Mouse (Mus musculus) urinary bladder, postnatal 36 days (tissue): ENCODE measurements around the gene Ak4.

Experiments used
- DNase-seq, 2 experiments: peaks; one replicate each; pipeline ENCODE4 v3.0.0; 2022; ENCODE audit warnings: low spot score in 2 of 2, mixed read lengths in 1 of 2

Ak4 gene

DNA sequence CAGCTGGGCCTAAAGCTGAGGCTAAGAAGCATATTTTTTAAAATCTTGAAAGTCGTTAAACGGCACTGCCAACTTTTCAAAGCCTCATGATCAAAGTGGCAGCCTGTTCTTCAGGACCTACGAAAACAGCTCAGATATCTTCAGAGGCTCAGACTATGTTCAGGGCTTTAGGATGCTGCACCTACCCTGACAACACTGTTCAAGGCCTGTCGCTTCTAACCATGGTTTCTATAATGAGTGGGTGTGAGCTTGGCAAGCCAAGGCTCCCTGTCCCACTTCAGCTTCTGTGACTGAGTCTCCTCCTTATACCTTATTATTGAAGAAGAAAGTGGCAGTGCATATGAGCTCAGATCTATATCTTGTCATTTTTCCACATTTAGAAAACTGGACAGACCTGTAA is 40.3 kb downstream of the Ak4 start:
- DNase-seq = no peak

GRCm38 (mm10) chr4:101460114-101460513 is 41.0 kb downstream of the Ak4 start:
- no peak for DNase-seq

DNA sequence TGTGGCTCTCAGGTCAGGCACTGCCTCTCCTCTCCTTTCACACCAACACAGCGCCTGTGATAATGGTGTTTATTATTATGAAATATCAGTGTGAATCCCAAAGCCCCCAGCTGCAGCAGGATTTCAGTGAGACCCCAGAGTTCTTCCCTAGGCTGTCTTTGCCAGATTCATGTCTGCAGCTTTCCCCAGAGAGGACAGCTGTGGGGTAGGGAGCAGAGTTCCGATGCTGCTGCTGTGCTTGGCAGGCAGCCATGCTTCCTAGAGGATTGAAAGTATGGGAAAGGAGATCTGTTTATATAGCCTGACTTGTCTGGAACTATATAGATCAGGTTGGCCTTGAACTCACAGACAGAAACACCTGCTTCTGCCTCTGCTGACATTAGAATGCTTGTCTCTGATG is 43.0 kb downstream of the Ak4 start:
- no peak for DNase-seq

GRCm38 (mm10) chr4:101466264-101466663 is 47.2 kb downstream of the Ak4 start:
- no peak for DNase-seq

GRCm38 (mm10) chr4:101469242-101469641 is 50.2 kb downstream of the Ak4 start:
- DNase-seq = no peak

DNA sequence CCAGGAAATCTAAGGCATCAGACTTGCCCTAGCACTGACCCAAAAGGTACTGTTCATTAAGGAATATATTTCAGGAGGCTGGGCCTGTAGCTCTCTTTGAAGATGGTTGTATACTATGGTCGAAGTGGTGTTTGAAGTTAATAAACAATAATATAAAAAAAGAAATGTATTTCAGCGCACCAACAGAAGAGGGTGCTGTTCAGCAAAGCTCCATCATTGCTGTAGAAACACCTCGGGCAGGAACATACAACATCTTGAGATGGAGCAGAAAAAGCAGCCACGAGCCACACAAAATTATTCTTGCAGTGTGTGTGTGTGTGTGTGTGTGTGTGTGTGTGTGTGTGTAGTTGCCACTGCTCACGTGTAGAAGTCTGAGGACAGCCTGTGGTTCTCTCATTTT is 51.5 kb downstream of the Ak4 start:
- no peak for DNase-seq

- no peak for DNase-seq
These were observed 53.7 kb downstream of the Ak4 start for GRCm38 (mm10) chr4:101472767-101473166.

DNA sequence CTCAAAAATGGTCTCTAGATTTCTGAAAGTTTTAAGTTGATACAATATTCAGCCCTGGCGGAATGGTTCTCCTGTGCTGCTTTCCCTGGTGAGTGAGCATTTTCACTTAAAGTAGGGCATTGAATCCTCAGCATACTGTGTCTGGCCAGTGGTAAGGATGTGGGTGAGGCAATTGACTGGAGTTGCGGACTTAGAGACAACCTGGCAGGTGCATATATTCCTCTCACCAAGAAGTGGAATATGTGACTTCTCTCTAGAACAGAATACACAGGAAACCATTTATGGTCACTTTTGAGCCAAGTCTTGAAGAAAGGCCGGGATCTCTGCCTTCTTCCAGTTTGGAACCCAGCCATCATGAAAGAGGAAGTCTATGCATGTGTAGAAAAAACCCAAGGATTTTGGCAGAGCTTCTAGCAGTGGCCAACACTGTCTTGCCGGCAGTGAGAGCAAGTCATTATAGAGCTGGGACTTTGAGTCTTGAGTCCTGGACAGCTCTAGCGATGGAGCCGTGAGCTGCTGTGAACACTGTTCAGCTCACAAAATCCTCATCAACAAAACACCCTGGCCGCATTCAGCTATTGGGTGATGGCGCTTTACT is 71.3 kb downstream of the Ak4 start:
- no peak for DNase-seq

GRCm38 (mm10) chr4:101491704-101492103 is 72.6 kb downstream of the Ak4 start:
- no peak for DNase-seq

DNA sequence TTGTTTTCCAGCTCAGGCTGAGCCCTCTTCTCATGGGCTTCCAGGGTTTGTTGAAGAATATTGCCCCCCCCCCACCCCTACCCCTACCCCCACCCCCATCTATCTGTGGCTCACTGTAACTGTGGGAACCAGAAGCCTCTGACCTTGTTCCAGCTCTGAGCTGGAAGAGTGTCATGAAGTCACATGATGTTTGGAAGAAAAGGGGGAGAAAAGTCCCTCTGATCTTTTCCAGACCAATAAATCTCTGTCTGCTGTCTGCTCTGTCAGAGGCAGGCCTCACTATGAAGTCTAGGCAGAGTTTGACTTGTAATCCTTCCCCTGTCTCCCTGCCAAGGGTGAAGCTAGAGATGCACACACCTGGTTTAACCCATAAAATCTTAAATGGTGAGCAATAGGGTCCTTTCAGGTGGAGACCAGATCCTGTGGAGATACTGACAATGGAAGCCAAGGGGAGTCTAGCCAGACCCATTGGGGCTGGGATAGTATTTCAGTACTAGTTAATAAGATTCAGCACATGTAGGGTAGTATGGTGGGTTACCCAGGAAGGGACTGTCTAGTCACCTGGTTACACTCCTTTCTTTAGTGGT is 74.6 kb downstream of the Ak4 start:
- DNase-seq = no peak

GRCm38 (mm10) chr4:101496188-101496533 is 77.1 kb downstream of the Ak4 start:
- DNase-seq = no peak

GRCm38 (mm10) chr4:101496534-101497237 is 77.6 kb downstream of the Ak4 start, which contains the start of gene Dnajc6:
Gene Dnajc6 (plus strand): TSS chr4:101496648.
- no peak for DNase-seq

- DNase-seq = no peak
These were observed 78.3 kb downstream of the Ak4 start for GRCm38 (mm10) chr4:101497336-101497735.

DNA sequence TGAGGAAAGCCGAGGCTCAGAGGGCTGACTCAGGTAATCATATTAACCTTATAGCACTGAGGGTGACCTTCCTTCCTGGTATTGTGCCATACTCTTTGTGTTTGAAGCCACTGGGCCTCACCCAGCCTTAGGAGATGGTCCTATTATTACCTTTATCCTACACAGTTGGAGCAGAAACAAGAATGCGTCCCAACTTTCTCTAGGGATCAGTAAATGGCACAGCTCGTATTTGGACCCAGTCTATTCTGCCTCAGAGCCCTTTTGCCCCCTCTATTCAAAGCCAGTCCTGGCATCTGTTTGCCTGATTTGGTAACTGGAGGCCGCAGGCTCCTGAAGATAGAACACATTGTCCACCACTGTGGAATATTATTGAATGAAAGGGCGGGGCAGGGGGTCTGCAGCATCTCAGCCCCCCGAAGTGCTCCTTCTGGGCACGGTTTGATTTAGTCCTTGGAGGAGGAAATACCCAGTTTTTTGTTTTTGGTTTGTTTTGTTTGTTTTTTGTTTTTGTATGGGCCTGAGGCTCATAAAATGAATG is 85.5 kb downstream of the Ak4 start:
- no peak for DNase-seq

- DNase-seq = no peak
These were observed 86.9 kb downstream of the Ak4 start for GRCm38 (mm10) chr4:101505966-101506365.

- no peak for DNase-seq
These were observed 87.3 kb downstream of the Ak4 start for GRCm38 (mm10) chr4:101506372-101506771.

DNA sequence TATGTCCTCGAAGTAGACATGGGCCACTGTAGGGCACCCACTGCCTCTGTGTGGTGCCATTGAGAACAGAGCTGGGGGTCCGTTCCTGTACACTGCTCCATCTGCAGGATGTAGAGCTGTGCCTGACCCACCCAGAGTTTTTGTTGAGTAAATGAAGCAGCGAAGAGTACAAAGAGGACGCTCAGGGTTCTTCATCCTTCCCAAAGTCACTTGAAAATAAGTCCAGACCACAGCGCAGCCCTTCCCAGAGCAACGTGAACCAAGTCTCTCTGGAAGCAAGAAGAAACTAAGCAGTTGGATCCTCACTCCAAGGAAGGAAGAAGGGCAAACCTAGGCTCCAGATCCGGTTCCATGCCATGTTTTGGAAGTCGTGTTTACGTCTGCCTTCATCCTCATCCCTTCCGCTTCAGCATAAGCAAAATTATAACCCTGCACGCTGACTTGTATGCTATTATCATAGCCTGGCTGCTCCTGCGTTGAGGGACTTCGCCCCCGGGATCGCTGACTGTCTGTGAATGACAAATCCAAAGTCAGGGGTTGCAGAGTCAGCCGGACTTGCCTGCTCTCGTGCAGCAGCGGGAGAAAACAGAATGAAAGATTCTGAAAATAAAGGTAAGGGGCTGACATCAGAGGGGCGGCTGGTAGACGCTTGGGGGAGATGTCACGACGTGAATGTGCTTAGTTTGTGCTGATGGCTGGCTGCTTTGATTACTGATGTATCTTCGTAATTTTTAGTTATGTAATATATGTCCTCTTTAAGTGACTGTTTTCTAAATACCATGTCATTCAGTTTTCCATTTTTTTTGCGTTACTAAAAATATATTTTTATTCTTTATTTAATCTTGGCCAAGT is 88.7 kb downstream of the Ak4 start:
- DNase-seq = no peak

DNA sequence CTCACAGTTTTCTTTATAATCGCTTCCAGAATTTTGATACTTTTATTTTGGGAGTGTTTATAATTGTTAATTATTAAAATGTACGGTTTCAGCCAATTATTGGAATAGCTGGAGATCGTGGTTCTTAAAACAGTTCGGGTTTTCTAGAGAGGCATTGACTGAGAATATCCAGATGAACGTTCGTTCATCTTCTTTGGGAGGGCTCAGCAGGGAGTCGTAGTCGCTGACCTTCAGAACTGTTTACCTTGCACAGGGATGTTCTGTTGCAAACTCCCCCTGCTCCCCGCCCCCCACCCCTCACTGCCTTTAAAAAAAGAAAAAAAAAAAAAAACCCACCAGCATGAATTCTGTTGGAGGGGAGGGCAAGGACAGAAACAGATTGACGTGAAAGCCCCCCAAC is 89.4 kb downstream of the Ak4 start:
- no peak for DNase-seq

- no peak for DNase-seq
These were observed 89.9 kb downstream of the Ak4 start for GRCm38 (mm10) chr4:101508851-101509577.

GRCm38 (mm10) chr4:101510111-101510903 is 91.2 kb downstream of the Ak4 start:
- no peak for DNase-seq

DNA sequence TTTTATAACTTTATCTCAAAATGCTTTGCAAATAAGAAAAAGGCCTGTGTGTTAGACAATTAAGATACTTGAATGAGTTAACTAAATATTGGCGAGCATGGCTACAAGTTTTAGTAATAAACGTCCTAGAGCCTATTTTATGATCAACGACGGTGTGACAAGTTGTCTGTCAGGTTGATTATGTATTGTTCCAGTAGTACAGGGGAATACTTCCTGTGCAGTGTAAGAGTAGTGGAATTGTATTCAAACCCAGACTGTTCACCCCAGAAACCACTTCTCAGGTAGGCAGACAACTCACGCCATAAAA is 91.8 kb downstream of the Ak4 start:
- DNase-seq = no peak
